Mouse (Mus musculus) kidney, embryonic 16.5 days (tissue): Measurements from ENCODE around the gene Padi2. TPM values are rescaled to one million over a fixed set of nuclear protein-coding genes. Genes with fewer than 3 reads are reported as not detected.

Experiments
- ATAC-seq: fragments of 200-750 bp; cut with Nextera tagmentation; 2 replicates; pipeline ENCODE4 v1.8.0; 2017; ENCODE audit warnings: moderate TSS enrichment; ENCODE audit not compliant: low FRiP score, low TSS enrichment
- H3K27ac ChIP-seq: fragments of 300-500 bp; sonication (generic); 2 replicates; pipeline ENCODE4 v1.5.1; 2014; ENCODE audit warnings: low read length
- H3K27me3 ChIP-seq: fragments of 300-500 bp; sonication (generic); 2 replicates; pipeline ENCODE4 v1.6.1; 2014; ENCODE audit warnings: low read length, control low read depth, mixed read lengths; ENCODE audit not compliant: insufficient read depth
- H3K36me3 ChIP-seq: fragments of 300-500 bp; sonication (generic); 2 replicates; pipeline ENCODE4 v1.6.1; 2014; ENCODE audit warnings: low read length, control low read depth, mixed read lengths; ENCODE audit not compliant: insufficient read depth
- H3K4me1 ChIP-seq: fragments of 300-500 bp; sonication (generic); 2 replicates; pipeline ENCODE4 v1.6.1; 2014; ENCODE audit warnings: low read length, control low read depth, mixed read lengths; ENCODE audit not compliant: insufficient read depth
- H3K4me2 ChIP-seq: fragments of 300-500 bp; sonication (generic); replicated peaks from 2 replicates; pipeline ENCODE4 v1.6.1; 2014; ENCODE audit warnings: low read depth, low read length
- H3K4me3 ChIP-seq: fragments of 300-500 bp; sonication (generic); 2 replicates; pipeline ENCODE4 v1.5.1; 2014; ENCODE audit warnings: mild to moderate bottlenecking, low read length
- H3K9ac ChIP-seq: fragments of 300-500 bp; sonication (generic); replicated peaks from 2 replicates; pipeline ENCODE4 v1.6.1; 2014; ENCODE audit warnings: low read length
- H3K9me3 ChIP-seq: fragments of 300-500 bp; sonication (generic); 2 replicates; pipeline ENCODE4 v1.6.1; 2016; ENCODE audit warnings: low read length, control low read depth
- WGBS: fragments of 180-500 bp; shearing (Covaris S2); extraction: QIAGEN DNeasy Blood & Tissue Kit; methylation state at CpG from one replicate; pipeline ENCODE4 v1.1.7; 2014; 5-methylcytosine and 5-hydroxymethylcytosine counted together
- polyA plus RNA-seq: library from polyadenylated mRNA; unstranded; fragments of >200 nt; fragmentation: Nextera tagmentation; extraction: Ambion mirVana; gene quantifications from 2 replicates; pipeline ENCODE4 v1.2.1, GENCODE M21; 2015

Gene Padi2
- polyA plus RNA-seq, 1 experiment from 2014 or later: 18.1 TPM

DNA sequence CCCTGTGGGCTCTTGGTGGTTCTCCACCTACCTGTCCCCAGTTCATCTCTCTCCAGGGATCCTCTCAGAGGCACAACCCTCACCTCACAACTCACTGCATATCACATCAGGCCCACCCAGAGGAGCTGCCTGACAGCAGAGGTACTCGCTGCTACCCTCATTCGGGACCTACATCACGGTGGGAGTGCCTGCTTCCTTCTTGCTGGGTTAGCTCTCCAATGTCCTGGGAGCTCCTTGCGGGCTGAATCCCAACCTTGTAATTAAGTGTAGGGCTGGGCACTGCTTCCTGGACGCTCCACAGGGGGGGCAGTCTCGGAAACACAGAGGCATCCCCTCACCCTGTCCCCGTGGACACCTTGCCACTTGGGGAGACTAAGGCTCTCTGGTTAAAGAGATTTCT is 35.3 kb upstream of the Padi2 start:
- WGBS: 82% methylated on average over 7 of the region's 7 CpGs
- ATAC-seq: no peak
- Histone ChIP-seq H3K9me3 (peaks cover 7% of the 10 kb centered on the region), H3K27ac (no peak overlapping the region), H3K4me2 (no peak overlapping the region), H3K9ac (no peak overlapping the region), H3K36me3 (no peaks in the 10 kb centered on the region), H3K4me3 (no peak overlapping the region), H3K27me3 (peaks cover 3% of the 10 kb centered on the region; the same call in 1 of the 2 replicates), H3K4me1 (peaks cover 14% of the 10 kb centered on the region)

DNA sequence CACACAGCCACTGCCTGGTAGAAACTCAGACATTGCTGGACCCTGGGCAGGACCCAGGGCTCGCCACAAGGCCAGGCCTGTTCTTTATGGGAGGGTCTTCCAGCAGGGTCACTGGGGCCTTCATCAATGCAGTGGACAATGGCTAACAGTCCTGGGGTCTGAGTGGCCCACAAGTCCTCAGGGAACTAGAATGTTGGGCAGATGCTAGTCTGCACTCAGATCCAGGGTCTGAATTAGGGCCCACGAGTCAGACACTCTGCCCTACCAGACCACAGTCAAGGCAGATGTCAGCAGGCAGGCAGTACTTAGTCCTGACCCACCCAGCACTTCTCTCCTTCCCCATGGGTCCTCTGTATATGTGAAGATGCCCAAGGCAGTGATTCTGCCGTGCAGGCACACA is 34.8 kb upstream of the Padi2 start:
- Histone ChIP-seq H3K9ac (no peak overlapping the region), H3K27ac (no peak overlapping the region), H3K4me2 (no peak overlapping the region), H3K9me3 (peaks cover 7% of the 10 kb centered on the region), H3K27me3 (peaks cover 3% of the 10 kb centered on the region; the same call in 1 of the 2 replicates), H3K4me1 (peaks cover 14% of the 10 kb centered on the region), H3K4me3 (no peak overlapping the region), H3K36me3 (no peaks in the 10 kb centered on the region)
- 91% methylated on average over 3 of the region's 3 CpGs for WGBS
- no peak for ATAC-seq

GRCm38 (mm10) chr4:140871851-140872685 is 34.1 kb upstream of the Padi2 start:
- Histone ChIP-seq H3K27me3 (peaks cover 3% of the 10 kb centered on the region; the same call in 1 of the 2 replicates), H3K9me3 (peaks cover 7% of the 10 kb centered on the region), H3K27ac (no peak overlapping the region), H3K4me2 (no peak overlapping the region), H3K4me1 (peaks cover 14% of the 10 kb centered on the region), H3K4me3 (no peak overlapping the region), H3K36me3 (no peaks in the 10 kb centered on the region), H3K9ac (no peak overlapping the region)
- WGBS: 75% methylated on average over 8 of the region's 8 CpGs
- ATAC-seq: no peak

DNA sequence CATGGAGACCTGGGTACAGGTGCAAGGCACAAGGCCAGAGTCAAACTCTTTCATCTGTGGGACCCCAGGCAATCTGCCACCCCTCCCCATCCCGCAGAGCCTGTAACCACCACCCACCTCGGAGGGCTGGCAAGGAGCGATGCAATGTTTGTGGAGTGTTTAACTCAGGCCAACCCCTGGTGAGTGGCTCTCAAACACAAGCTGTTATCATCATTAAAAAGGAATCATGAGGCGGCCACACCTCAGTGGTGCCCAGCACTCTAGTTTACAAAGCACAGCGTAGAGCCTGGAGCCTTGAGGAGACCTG is 33.5 kb upstream of the Padi2 start:
- ATAC-seq: no peak
- H3K4me3 ChIP-seq: no peak overlapping the region
- peaks cover 3% of the 10 kb centered on the region; the same call in 1 of the 2 replicates for H3K27me3 ChIP-seq
- H3K9me3 ChIP-seq: peaks cover 7% of the 10 kb centered on the region
- peaks cover 14% of the 10 kb centered on the region for H3K4me1 ChIP-seq
- no peak overlapping the region for H3K27ac ChIP-seq
- H3K4me2 ChIP-seq: no peak overlapping the region
- 86% methylated on average over 5 of the region's 5 CpGs for whole genome bisulfite sequencing
- H3K9ac ChIP-seq: no peak overlapping the region
- no peaks in the 10 kb centered on the region for H3K36me3 ChIP-seq

- no peak overlapping the region for H3K9ac ChIP-seq
- H3K4me2 ChIP-seq: no peak overlapping the region
- H3K4me3 ChIP-seq: no peak overlapping the region
- 40% methylated on average over 11 of the region's 11 CpGs for WGBS
- no peak for ATAC-seq
- peaks cover 11% of the 10 kb centered on the region for H3K4me1 ChIP-seq
- no peaks in the 10 kb centered on the region for H3K36me3 ChIP-seq
- peaks cover 7% of the 10 kb centered on the region for H3K9me3 ChIP-seq
- peaks cover 3% of the 10 kb centered on the region; the same call in 1 of the 2 replicates for H3K27me3 ChIP-seq
- no peak overlapping the region for H3K27ac ChIP-seq
These were observed 33.1 kb upstream of the Padi2 start for GRCm38 (mm10) chr4:140873011-140873410.

DNA sequence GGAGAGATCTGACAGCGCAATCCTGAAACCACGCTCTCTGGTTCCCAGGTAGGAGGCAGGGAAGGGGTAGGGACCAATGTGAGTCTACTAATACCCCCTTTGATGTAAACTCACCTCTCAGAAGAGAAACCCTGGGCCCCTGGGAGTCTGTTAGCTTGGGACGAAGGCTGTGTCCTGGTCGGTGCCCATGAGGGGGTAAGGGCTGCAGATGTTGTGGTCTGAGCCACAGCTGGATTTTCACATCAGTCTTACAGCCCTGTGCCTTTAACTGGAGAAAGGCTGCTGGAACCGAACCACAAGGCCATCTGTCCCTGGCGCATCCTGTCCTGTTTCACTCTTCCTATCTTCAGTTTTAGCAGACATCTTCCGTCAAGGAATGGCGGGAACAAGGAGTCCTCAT is 30.0 kb upstream of the Padi2 start:
- Histone ChIP-seq H3K36me3 (no peaks in the 10 kb centered on the region), H3K9me3 (peaks cover 7% of the 10 kb centered on the region), H3K27me3 (no peaks in the 10 kb centered on the region; the same call in 1 of the 2 replicates), H3K4me1 (no peaks in the 10 kb centered on the region), H3K27ac (no peak overlapping the region), H3K4me3 (no peak overlapping the region), H3K4me2 (no peak overlapping the region), H3K9ac (no peak overlapping the region)
- 88% methylated on average over 8 of the region's 8 CpGs for WGBS
- no peak for ATAC-seq

- 25% methylated on average over 6 of the region's 6 CpGs for WGBS
- Histone ChIP-seq H3K27ac (no peak overlapping the region), H3K4me2 (no peak overlapping the region), H3K4me1 (no peaks in the 10 kb centered on the region), H3K4me3 (no peak overlapping the region), H3K27me3 (no peaks in the 10 kb centered on the region; the same call in 1 of the 2 replicates), H3K9ac (no peak overlapping the region), H3K9me3 (peaks cover 7% of the 10 kb centered on the region), H3K36me3 (no peaks in the 10 kb centered on the region)
- no peak for ATAC-seq
These were observed 29.5 kb upstream of the Padi2 start for GRCm38 (mm10) chr4:140876681-140877080.

GRCm38 (mm10) chr4:140877441-140877840 is 28.7 kb upstream of the Padi2 start:
- H3K9me3 ChIP-seq: peaks cover 7% of the 10 kb centered on the region
- H3K9ac ChIP-seq: no peak overlapping the region
- H3K4me1 ChIP-seq: no peaks in the 10 kb centered on the region
- no peak overlapping the region for H3K4me3 ChIP-seq
- ATAC-seq: no peak
- H3K27ac ChIP-seq: no peak overlapping the region
- WGBS: 73% methylated on average over 9 of the region's 9 CpGs
- no peak overlapping the region for H3K4me2 ChIP-seq
- no peaks in the 10 kb centered on the region for H3K36me3 ChIP-seq
- no peaks in the 10 kb centered on the region; the same call in 1 of the 2 replicates for H3K27me3 ChIP-seq

- H3K27ac ChIP-seq: no peak overlapping the region
- no peak for ATAC-seq
- H3K4me3 ChIP-seq: no peak overlapping the region
- H3K4me1 ChIP-seq: no peaks in the 10 kb centered on the region
- H3K4me2 ChIP-seq: no peak overlapping the region
- H3K9ac ChIP-seq: no peak overlapping the region
- H3K36me3 ChIP-seq: no peaks in the 10 kb centered on the region
- H3K9me3 ChIP-seq: no peaks in the 10 kb centered on the region
- WGBS: 74% methylated on average over 9 of the region's 9 CpGs
- H3K27me3 ChIP-seq: no peaks in the 10 kb centered on the region; the same call in 1 of the 2 replicates
These were observed 27.5 kb upstream of the Padi2 start for GRCm38 (mm10) chr4:140878655-140879054.

DNA sequence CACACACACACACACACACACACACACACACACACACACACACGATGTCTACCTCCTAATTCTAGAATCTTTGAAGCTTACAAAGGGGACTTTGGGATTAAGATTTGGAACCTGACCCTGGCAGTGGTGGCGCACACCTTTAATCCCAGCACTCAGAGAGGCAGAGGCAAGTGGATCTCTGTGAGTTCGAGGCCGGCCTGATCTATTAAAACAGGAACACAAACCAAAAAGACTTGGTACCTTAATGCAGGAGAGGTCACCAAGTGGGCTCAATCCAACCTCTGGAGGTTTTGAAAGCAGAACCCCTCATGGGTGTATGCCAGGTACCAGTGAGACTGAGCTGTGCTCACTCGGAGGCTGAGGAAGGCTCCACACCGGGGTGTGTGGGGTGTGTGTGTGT is 27.0 kb upstream of the Padi2 start:
- H3K36me3 ChIP-seq: no peaks in the 10 kb centered on the region
- no peaks in the 10 kb centered on the region; the same call in 1 of the 2 replicates for H3K27me3 ChIP-seq
- H3K4me2 ChIP-seq: no peak overlapping the region
- 93% methylated on average over 6 of the region's 6 CpGs for WGBS
- no peak for ATAC-seq
- H3K9ac ChIP-seq: no peak overlapping the region
- H3K4me1 ChIP-seq: no peaks in the 10 kb centered on the region
- H3K9me3 ChIP-seq: no peaks in the 10 kb centered on the region
- no peak overlapping the region for H3K4me3 ChIP-seq
- no peak overlapping the region for H3K27ac ChIP-seq
